Mouse (Mus musculus): ENCODE data around the gene Smg7. TPM values are rescaled to one million over a fixed set of nuclear protein-coding genes. Genes with fewer than 3 reads are reported as not detected.

The Smg7 gene
- polyA plus RNA-seq, 1 experiment: 16.6 TPM

DNA sequence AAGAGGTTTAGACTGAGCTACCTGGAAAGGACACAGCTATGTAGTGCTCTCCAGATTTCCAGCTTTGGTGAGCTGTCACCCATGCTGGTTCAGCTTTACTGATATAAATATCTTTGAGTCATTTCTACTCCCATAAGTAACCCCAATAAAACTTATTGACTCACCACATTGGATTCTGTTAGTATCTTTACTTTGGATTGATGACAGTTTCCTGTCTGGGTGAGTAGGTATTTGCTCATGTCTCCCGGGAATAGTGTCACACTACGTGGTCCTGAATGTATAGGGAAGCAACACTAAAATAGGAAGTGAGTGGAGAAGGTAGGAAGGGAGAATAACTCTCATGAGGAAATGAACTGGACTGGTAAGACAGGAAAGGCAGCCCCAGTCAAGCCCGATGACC is 19.3 kb upstream of the Smg7 start:
- no peaks in the 10 kb centered on the region for H3K27me3 ChIP-seq (ENCODE audit: control insufficient read depth, insufficient read depth, insufficient read length)
- H3K36me3 ChIP-seq (ENCODE audit: control insufficient read depth, insufficient read depth): no peaks in the 10 kb centered on the region
- H3K4me3 ChIP-seq (ENCODE audit: insufficient read depth, poor library complexity, severe bottlenecking): no peak overlapping the region
- no peaks in the 10 kb centered on the region for H3K79me2 ChIP-seq (ENCODE audit: control insufficient read depth, insufficient read depth)
- H3ac ChIP-seq (ENCODE audit: control insufficient read depth, insufficient read length, low read depth): no peak overlapping the region
- TF ChIP-seq FOSL1 (IDR thresholded peaks at IDR 0.05; ENCODE audit: insufficient read depth, low read length, poor library complexity, severe bottlenecking) (peak; percentile 69), USF1 (IDR thresholded peaks at IDR 0.05; ENCODE audit: low read depth) (no peak), CTCF (IDR thresholded peaks at IDR 0.05; ENCODE audit: control insufficient read depth, insufficient read depth, insufficient read length) (no peak)
- H3K79me3 ChIP-seq (ENCODE audit: low read depth): no peaks in the 10 kb centered on the region

DNA sequence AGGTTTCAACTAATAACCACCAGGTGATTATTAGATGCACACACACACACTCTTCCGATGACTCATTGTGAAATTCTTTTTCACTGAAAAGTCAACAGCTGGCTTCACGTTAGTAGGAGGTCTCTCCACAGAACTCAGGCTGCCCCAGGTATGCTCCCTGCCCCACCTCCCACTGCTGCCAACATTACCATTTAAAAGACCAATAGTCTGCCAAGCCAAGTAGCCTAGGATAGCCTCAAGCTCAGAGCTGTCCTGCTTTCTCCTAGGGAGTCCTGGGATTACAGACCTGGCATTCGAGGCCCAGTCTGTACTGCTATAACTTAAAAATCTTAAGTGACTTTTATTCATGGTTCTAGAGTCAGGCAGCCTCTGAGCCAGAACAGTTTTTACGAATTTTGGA is 15.2 kb upstream of the Smg7 start:
- TF ChIP-seq FOSL1 (IDR thresholded peaks at IDR 0.05; ENCODE audit: insufficient read depth, low read length, poor library complexity, severe bottlenecking): no peak
- no peak for TF ChIP-seq CEBPB (IDR thresholded peaks at IDR 0.05; ENCODE audit: low read depth)
- no peak for TF ChIP-seq MYOD1 (IDR thresholded peaks at IDR 0.05; ENCODE audit: control insufficient read depth, insufficient read length, low read depth)
- no peak for TF ChIP-seq MYOG (IDR thresholded peaks at IDR 0.05; ENCODE audit: control insufficient read depth, extremely low read depth, insufficient read length)
- TF ChIP-seq CTCF (IDR thresholded peaks at IDR 0.05; ENCODE audit: control insufficient read depth, insufficient read depth, insufficient read length): no peak
- TF ChIP-seq MAX (IDR thresholded peaks at IDR 0.05): no peak
- no peak for TF ChIP-seq USF1 (IDR thresholded peaks at IDR 0.05; ENCODE audit: low read depth)
- Histone ChIP-seq H3K27me3 (ENCODE audit: control insufficient read depth, insufficient read depth, insufficient read length) (no peaks in the 10 kb centered on the region), H3K79me3 (ENCODE audit: low read depth) (no peaks in the 10 kb centered on the region), H3K79me2 (ENCODE audit: control insufficient read depth, insufficient read depth) (no peaks in the 10 kb centered on the region), H3ac (ENCODE audit: control insufficient read depth, insufficient read length, low read depth) (no peak overlapping the region), H3K36me3 (ENCODE audit: control insufficient read depth, insufficient read depth) (no peaks in the 10 kb centered on the region), H3K4me3 (ENCODE audit: insufficient read depth, poor library complexity, severe bottlenecking) (no peak overlapping the region)

DNA sequence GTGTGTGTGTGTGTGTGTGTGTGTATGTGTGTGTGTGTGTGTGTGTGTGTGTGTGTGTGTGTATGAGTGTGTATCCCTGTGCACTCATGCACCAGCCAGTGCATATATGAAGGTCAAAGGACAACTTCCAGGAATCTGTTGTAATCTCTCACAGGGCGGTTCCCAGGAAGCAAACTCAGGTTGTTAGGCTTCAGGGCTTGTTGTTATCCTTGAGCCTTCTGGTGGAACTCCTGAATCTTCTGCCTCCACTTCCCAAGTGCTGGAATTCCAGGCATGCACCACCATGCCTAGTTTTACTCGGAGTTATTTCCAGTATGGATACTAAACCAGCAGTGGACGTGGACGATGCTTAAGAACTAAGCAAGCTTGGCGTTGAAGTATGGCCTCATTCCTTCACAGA is 14.5 kb upstream of the Smg7 start:
- Histone ChIP-seq H3K79me3 (ENCODE audit: low read depth) (no peaks in the 10 kb centered on the region), H3K79me2 (ENCODE audit: control insufficient read depth, insufficient read depth) (no peaks in the 10 kb centered on the region), H3K36me3 (ENCODE audit: control insufficient read depth, insufficient read depth) (no peaks in the 10 kb centered on the region), H3ac (ENCODE audit: control insufficient read depth, insufficient read length, low read depth) (no peak overlapping the region), H3K4me3 (ENCODE audit: insufficient read depth, poor library complexity, severe bottlenecking) (no peak overlapping the region), H3K27me3 (ENCODE audit: control insufficient read depth, insufficient read depth, insufficient read length) (no peaks in the 10 kb centered on the region)
- TF ChIP-seq MYOG (IDR thresholded peaks at IDR 0.05; ENCODE audit: control insufficient read depth, extremely low read depth, insufficient read length) (no peak), FOSL1 (IDR thresholded peaks at IDR 0.05; ENCODE audit: insufficient read depth, low read length, poor library complexity, severe bottlenecking) (no peak), CTCF (IDR thresholded peaks at IDR 0.05; ENCODE audit: control insufficient read depth, insufficient read depth, insufficient read length) (no peak), USF1 (IDR thresholded peaks at IDR 0.05; ENCODE audit: low read depth) (no peak)

DNA sequence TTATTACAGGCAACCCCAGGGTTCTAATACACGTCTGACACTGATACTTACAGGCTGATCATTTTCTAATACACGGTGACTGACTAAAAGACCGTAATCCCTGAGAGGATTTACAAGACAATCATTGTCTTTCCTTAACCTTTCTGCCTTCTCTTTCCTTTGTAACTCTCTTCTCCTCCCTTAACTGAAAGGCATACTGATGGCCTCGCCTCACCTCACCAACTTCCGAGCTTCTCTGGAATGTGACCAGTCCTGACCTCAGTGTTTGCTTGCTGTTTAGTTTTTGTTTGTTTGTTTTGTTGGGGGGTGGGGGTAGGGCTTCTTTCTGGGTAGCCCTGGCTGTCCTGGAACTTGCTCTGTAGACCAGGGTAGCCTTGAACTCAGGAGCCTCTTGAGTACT is 13.3 kb upstream of the Smg7 start:
- H3ac ChIP-seq (ENCODE audit: control insufficient read depth, insufficient read length, low read depth): no peak overlapping the region
- H3K79me3 ChIP-seq (ENCODE audit: low read depth): no peaks in the 10 kb centered on the region
- no peak overlapping the region for H3K4me3 ChIP-seq (ENCODE audit: insufficient read depth, poor library complexity, severe bottlenecking)
- H3K27me3 ChIP-seq (ENCODE audit: control insufficient read depth, insufficient read depth, insufficient read length): no peaks in the 10 kb centered on the region
- no peaks in the 10 kb centered on the region for H3K79me2 ChIP-seq (ENCODE audit: control insufficient read depth, insufficient read depth)
- no peak for TF ChIP-seq MAX (IDR thresholded peaks at IDR 0.05)
- no peak for TF ChIP-seq USF1 (IDR thresholded peaks at IDR 0.05; ENCODE audit: low read depth)
- H3K36me3 ChIP-seq (ENCODE audit: control insufficient read depth, insufficient read depth): no peaks in the 10 kb centered on the region

DNA sequence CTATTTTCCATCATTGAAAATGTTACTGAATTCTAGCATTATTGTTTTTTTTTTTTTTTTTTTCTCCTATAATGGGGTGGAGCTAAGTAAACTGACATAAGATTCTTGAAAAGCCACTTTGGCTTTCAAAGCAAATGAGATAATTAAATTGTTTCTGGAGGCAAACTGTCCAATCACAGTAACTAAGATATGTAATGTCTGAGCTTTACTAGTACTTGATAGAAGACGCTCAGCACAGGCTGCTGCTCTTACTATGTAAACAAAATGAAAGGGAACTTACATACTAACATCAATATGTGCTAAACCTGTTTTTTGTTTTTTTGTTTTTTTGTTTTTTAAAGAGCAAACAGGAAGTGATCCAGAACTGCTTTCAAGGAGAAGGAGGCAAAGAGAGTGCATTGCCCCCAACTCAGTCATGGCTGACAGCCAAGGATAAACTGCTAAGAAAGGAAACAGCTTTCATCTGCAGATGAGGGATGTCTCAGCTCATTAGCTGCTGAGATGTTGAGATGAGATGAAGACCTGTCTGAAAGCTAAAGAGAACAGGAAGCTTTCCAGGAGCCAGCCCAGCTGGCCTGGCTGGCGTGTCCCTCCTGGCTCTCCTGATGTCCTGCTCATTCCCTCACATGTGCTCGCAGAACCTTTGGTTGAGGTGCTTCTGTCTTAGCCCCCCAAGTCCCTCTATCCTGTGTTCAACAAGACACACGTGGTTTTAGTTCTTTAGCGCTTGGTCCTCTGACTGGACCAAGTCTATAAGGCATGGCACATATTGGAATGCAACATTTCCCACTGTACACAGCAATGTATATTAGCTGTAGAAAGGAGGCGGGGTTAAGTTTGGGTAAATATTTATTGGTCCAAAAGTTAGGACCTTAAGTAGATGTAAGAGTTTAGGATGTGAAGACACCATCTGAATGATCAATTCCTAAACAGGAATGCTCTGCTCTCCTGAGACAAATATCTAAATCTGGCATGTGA is 11.3 kb upstream of the Smg7 start:
- no peak for TF ChIP-seq MAX (IDR thresholded peaks at IDR 0.05)
- no peak for TF ChIP-seq USF1 (IDR thresholded peaks at IDR 0.05; ENCODE audit: low read depth)
- TF ChIP-seq FOSL1 (IDR thresholded peaks at IDR 0.05; ENCODE audit: insufficient read depth, low read length, poor library complexity, severe bottlenecking): no peak
- no peak for TF ChIP-seq CTCF (IDR thresholded peaks at IDR 0.05; ENCODE audit: control insufficient read depth, insufficient read depth, insufficient read length)
- no peak for TF ChIP-seq MYOD1 (IDR thresholded peaks at IDR 0.05; ENCODE audit: control insufficient read depth, insufficient read length, low read depth)
- TF ChIP-seq CEBPB (IDR thresholded peaks at IDR 0.05; ENCODE audit: low read depth): no peak
- no peak for TF ChIP-seq MYOG (IDR thresholded peaks at IDR 0.05; ENCODE audit: control insufficient read depth, extremely low read depth, insufficient read length)
- H3K36me3 ChIP-seq (ENCODE audit: control insufficient read depth, insufficient read depth): no peaks in the 10 kb centered on the region

DNA sequence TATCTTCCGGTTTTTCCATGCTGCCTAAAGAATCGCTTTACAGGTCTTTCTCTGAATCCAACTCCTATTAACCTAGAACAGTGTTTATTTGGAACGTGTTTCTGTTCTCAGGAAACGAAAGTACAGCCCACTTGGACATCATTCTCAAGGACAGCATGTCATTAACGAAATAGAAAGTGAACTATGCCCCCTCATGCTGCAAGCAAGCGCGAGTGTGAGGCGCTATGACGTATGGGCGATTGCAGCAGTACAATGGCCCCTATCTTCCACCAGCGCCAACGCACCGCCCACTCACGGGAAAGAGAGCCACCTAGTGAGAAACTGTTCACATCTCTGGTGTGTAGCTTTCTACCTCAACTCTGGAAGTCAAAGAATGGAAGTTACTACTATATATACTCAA is 2.0 kb upstream of the Smg7 start:
- peaks cover 24% of the 10 kb centered on the region for H3K79me3 ChIP-seq (ENCODE audit: low read depth)
- peak overlapping the region; percentile 22 for H3ac ChIP-seq (ENCODE audit: control insufficient read depth, insufficient read length, low read depth)
- H3K79me2 ChIP-seq (ENCODE audit: control insufficient read depth, insufficient read depth): peaks cover 29% of the 10 kb centered on the region
- H3K27me3 ChIP-seq (ENCODE audit: control insufficient read depth, insufficient read depth, insufficient read length): no peaks in the 10 kb centered on the region
- TF ChIP-seq CEBPB (IDR thresholded peaks at IDR 0.05; ENCODE audit: low read depth) (peak; percentile 53), MAX (IDR thresholded peaks at IDR 0.05) (peak; percentile 87), USF1 (IDR thresholded peaks at IDR 0.05; ENCODE audit: low read depth) (no peak)
- H3K36me3 ChIP-seq (ENCODE audit: control insufficient read depth, insufficient read depth): peaks cover 11% of the 10 kb centered on the region
- peak overlapping the region; percentile 46 for H3K4me3 ChIP-seq (ENCODE audit: insufficient read depth, poor library complexity, severe bottlenecking)

More for the DNA sequence above, 11.3 kb upstream of the Smg7 start:
- Histone ChIP-seq H3K79me2 (ENCODE audit: control insufficient read depth, insufficient read depth) (no peaks in the 10 kb centered on the region), H3K79me3 (ENCODE audit: low read depth) (no peaks in the 10 kb centered on the region), H3K27me3 (ENCODE audit: control insufficient read depth, insufficient read depth, insufficient read length) (no peaks in the 10 kb centered on the region), H3ac (ENCODE audit: control insufficient read depth, insufficient read length, low read depth) (no peak overlapping the region), H3K4me3 (ENCODE audit: insufficient read depth, poor library complexity, severe bottlenecking) (no peak overlapping the region)
